Mouse (Mus musculus) E14TG2a.4 (cell line): ENCODE measurements around the gene Erich6.

Experiments used
- CTCF ChIP-seq: conservative IDR thresholded peaks from 2 replicates; pipeline ENCODE4 v1.5.1; 2014; ENCODE audit warnings: low read length
- NANOG ChIP-seq: IDR thresholded peaks from 2 replicates; pipeline ENCODE4 v1.6.1; 2014; ENCODE audit warnings: borderline replicate concordance, low read length, mixed read lengths
- POU5F1 ChIP-seq: IDR thresholded peaks from 2 replicates; pipeline ENCODE4 v1.6.1; 2014; ENCODE audit warnings: low read length, borderline replicate concordance

DNA sequence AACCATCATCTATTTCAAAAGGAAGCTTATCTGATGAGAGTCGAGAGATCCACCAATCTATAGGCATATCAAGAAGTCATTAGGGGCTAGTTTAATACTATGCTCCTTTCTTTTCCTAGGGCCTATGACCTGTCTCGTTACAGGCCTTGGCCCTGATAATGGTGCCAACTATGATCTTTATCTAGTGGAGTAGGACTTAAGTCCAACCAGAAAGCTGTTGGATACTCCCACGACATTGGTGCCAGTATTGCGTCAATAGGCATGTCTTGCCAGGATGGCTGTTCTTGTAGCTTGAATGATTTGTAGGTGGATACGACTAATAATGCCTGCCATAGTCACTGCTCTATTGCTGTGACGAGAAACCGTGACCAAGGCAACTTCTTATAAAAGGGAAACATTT lies 27.0 kb upstream of the Erich6 start:
- TF ChIP-seq CTCF: no peak
- no peak for TF ChIP-seq POU5F1
- TF ChIP-seq NANOG: no peak
